In genomic region chr17:17887774-17888248, GRCm38 (mm10) we compare ENCODE assay signal across 37 mouse cellular contexts. TPM values are rescaled to one million over a fixed set of nuclear protein-coding genes. Genes with fewer than 3 reads are reported as not detected.
DNase-seq lines count a peak whose midpoint lies in the region; ATAC-seq and TF ChIP-seq lines count a peak whose summit lies in the region.
"Had no signal": no experiment of that assay in that cellular context is flagged by ENCODE, and none has a peak within 500 bp of the region (broad histone marks: within the 10 kb centered on the region; RNA-seq: fewer than 3 reads in every experiment).

Fpr2 (plus strand) TSS chr17:17887824.
Fpr3 (plus strand) TSS chr17:17887852.

- peak; percentile 74 for ATAC-seq in lung, postnatal 0 days
- ATAC-seq in granulocyte monocyte progenitor cell, adult 5-6 weeks (replicated peaks; ENCODE audit: poor library complexity, severe bottlenecking), result peak; percentile 21
- 0 out of 2 replicates have a peak, but pooled peaks have one; percentile 8 for ATAC-seq in megakaryocyte progenitor cell, adult 5-6 weeks (replicated peaks; ENCODE audit: poor library complexity)
- ATAC-seq: forebrain, embryonic 15.5 days; intestine, postnatal 0 days; Patski had no signal

- H3K9me3 ChIP-seq in lung, postnatal 0 days (ENCODE audit: low read length), result no peaks in the 10 kb centered on the region
- H3K9me3 ChIP-seq: embryonic facial prominence, embryonic 10.5 days; embryonic facial prominence, embryonic 13.5 days; forebrain, embryonic 12.5 days; forebrain, embryonic 15.5 days; G1E; heart, embryonic 12.5 days; heart, embryonic 15.5 days; hindbrain, embryonic 12.5 days; hindbrain, embryonic 15.5 days had no signal

- DNase-seq in heart, adult 11 months, result peak; percentile 19
- DNase-seq in heart, postnatal 25 days (ENCODE audit: low spot score), result no peak
- DNase-seq in lung, postnatal 0 days (ENCODE audit: low spot score), result peak; percentile 62
- DNase-seq in lung, postnatal 14 days, result no peak
- no peak for DNase-seq in adrenal gland, postnatal 25 days
- no peak for DNase-seq in gastrocnemius, postnatal 14 days
- DNase-seq: adrenal gland, postnatal 10 days; B cell, adult 2 months; cerebellum, adult 11 months; cerebellum, adult 2 months; cerebellum, adult 9-11 months; cerebellum, postnatal 25 days; embryo, embryonic 11 days; gastrocnemius, adult 2 months; gastrocnemius, postnatal 36 days; heart, adult 18-20 months; heart, postnatal 10 days; heart, postnatal 4 days had no signal

- H3K27ac ChIP-seq in lung, postnatal 0 days (ENCODE audit: low read length), result no peak within 1 kb of the TSS
- H3K27ac ChIP-seq: embryonic facial prominence, embryonic 10.5 days; embryonic facial prominence, embryonic 13.5 days; forebrain, embryonic 12.5 days; forebrain, embryonic 15.5 days; gastrocnemius, adult 2 months; heart, embryonic 15.5 days; hindbrain, embryonic 12.5 days; hindbrain, embryonic 15.5 days had no signal

- no peaks in the 10 kb centered on the region for H3K36me3 ChIP-seq in lung, postnatal 0 days (ENCODE audit: insufficient read depth, low read length)
- H3K36me3 ChIP-seq: embryonic facial prominence, embryonic 10.5 days; embryonic facial prominence, embryonic 13.5 days; forebrain, embryonic 12.5 days; forebrain, embryonic 15.5 days; G1E; heart, embryonic 12.5 days; heart, embryonic 15.5 days; hindbrain, embryonic 12.5 days; hindbrain, embryonic 15.5 days had no signal

- no peak within 1 kb of the TSS for H3K4me2 ChIP-seq in lung, postnatal 0 days (replicated peaks; ENCODE audit: low read depth, low read length)
- H3K4me2 ChIP-seq: embryonic facial prominence, embryonic 13.5 days; forebrain, embryonic 12.5 days; forebrain, embryonic 15.5 days; heart, embryonic 12.5 days; heart, embryonic 15.5 days; hindbrain, embryonic 12.5 days; hindbrain, embryonic 15.5 days had no signal

- H3K9ac ChIP-seq in lung, postnatal 0 days (replicated peaks; ENCODE audit: low read depth), result no peak within 1 kb of the TSS
- H3K9ac ChIP-seq: embryonic facial prominence, embryonic 13.5 days; forebrain, embryonic 12.5 days; forebrain, embryonic 15.5 days; heart, embryonic 12.5 days; heart, embryonic 15.5 days; hindbrain, embryonic 12.5 days; hindbrain, embryonic 15.5 days had no signal

- WGBS in lung, postnatal 0 days, result 28% methylated on average over 1 of the region's 1 CpGs

- H3K4me3 ChIP-seq in lung, postnatal 0 days (ENCODE audit: low read depth, low read length), result no peak within 1 kb of the TSS
- H3K4me3 ChIP-seq: embryonic facial prominence, embryonic 10.5 days; embryonic facial prominence, embryonic 13.5 days; erythroblast, embryonic 14.5 days; forebrain, embryonic 12.5 days; forebrain, embryonic 15.5 days; gastrocnemius, adult 2 months; heart, embryonic 12.5 days; heart, embryonic 15.5 days; hindbrain, embryonic 12.5 days; hindbrain, embryonic 15.5 days had no signal

- intact Hi-C loops in heart, postnatal 25 days (cut with DNase I), result no loop called here
- intact Hi-C loops in gastrocnemius, postnatal 14 days (cut with DNase I; ENCODE audit: low total_unique reads), result no loop called here

- H3K27me3 ChIP-seq in lung, postnatal 0 days (replicated peaks; ENCODE audit: insufficient read depth, low read length), result no peaks in the 10 kb centered on the region
- H3K27me3 ChIP-seq: CH12.LX; embryonic facial prominence, embryonic 13.5 days; forebrain, embryonic 12.5 days; forebrain, embryonic 15.5 days; heart, embryonic 12.5 days; heart, embryonic 15.5 days; hindbrain, embryonic 12.5 days; hindbrain, embryonic 15.5 days had no signal

- TF ChIP-seq EP300 in lung, postnatal 0 days (IDR thresholded peaks at IDR 0.05), result no peak

- no peak for TF ChIP-seq CTCF in lung, postnatal 0 days (IDR thresholded peaks at IDR 0.05)

- H3K4me1 ChIP-seq in lung, postnatal 0 days (ENCODE audit: insufficient read depth, low read depth, low read length), result no peaks in the 10 kb centered on the region
- H3K4me1 ChIP-seq: embryonic facial prominence, embryonic 10.5 days; embryonic facial prominence, embryonic 13.5 days; forebrain, embryonic 12.5 days; forebrain, embryonic 15.5 days; heart, embryonic 12.5 days; heart, embryonic 15.5 days; hindbrain, embryonic 12.5 days; hindbrain, embryonic 15.5 days had no signal

RNA-seq across cellular contexts. Expression of gene Fpr2, which starts in this region (rescaled TPM):
- not detected for total RNA-seq in heart, postnatal 25 days (2021)
- 12.6 and 15.4 TPM in 2 replicates for polyA plus RNA-seq in lung, postnatal 0 days (2015; fragmentation: Nextera tagmentation; extraction: Ambion mirVana)
- not detected in 2 replicates for total RNA-seq in granulocyte monocyte progenitor cell, adult 5-6 weeks (2014; fragmentation: Nextera tagmentation)
- 3.5 and 5.0 TPM in 2 replicates for total RNA-seq in granulocyte monocyte progenitor cell, adult 5-6 weeks (2017)
- total RNA-seq in megakaryocyte progenitor cell, adult 5-6 weeks (2015), result 12.1 and 17.4 TPM in 2 replicates
- total RNA-seq in megakaryocyte progenitor cell, adult 5-6 weeks (2017), result 3.3 and 4.9 TPM in 2 replicates
- not detected in 2 replicates for total RNA-seq in adrenal gland, postnatal 25 days (2021)
- total RNA-seq in gastrocnemius, postnatal 14 days (2021), result not detected
- total RNA-seq: adrenal gland, adult 18-20 months; CH12.LX; gastrocnemius, adult 2 months; gastrocnemius, postnatal 36 days; heart, adult 18-20 months had no signal
- polyA plus RNA-seq: embryonic facial prominence, embryonic 10.5 days; embryonic facial prominence, embryonic 13.5 days; erythroblast, embryonic 14.5 days; forebrain, embryonic 12.5 days; forebrain, embryonic 15.5 days; G1E; heart, embryonic 12.5 days; hindbrain, embryonic 12.5 days; hindbrain, embryonic 15.5 days; intestine, postnatal 0 days had no signal

RNA-seq across cellular contexts. Expression of gene Fpr3, which starts in this region (rescaled TPM):
- not detected for total RNA-seq in heart, postnatal 25 days (2021)
- not detected in 2 replicates for polyA plus RNA-seq in lung, postnatal 0 days (2015; fragmentation: Nextera tagmentation; extraction: Ambion mirVana)
- total RNA-seq in granulocyte monocyte progenitor cell, adult 5-6 weeks (2014; fragmentation: Nextera tagmentation), result not detected in 2 replicates
- total RNA-seq in granulocyte monocyte progenitor cell, adult 5-6 weeks (2017), result not detected in 2 replicates
- total RNA-seq in megakaryocyte progenitor cell, adult 5-6 weeks (2015), result not detected in 2 replicates
- not detected in 2 replicates for total RNA-seq in megakaryocyte progenitor cell, adult 5-6 weeks (2017)
- not detected in 2 replicates for total RNA-seq in adrenal gland, postnatal 25 days (2021)
- total RNA-seq in gastrocnemius, postnatal 14 days (2021), result not detected
- total RNA-seq: adrenal gland, adult 18-20 months; adrenal gland, postnatal 10 days; adrenal gland, postnatal 4 days; CH12.LX; G1E; gastrocnemius, adult 2 months; gastrocnemius, postnatal 36 days; heart, adult 18-20 months; heart, postnatal 10 days; heart, postnatal 4 days had no signal
- polyA plus RNA-seq: cerebellum, adult 2 months; cortical plate, adult 2 months; embryonic facial prominence, embryonic 10.5 days; embryonic facial prominence, embryonic 13.5 days; erythroblast, embryonic 14.5 days; forebrain, embryonic 12.5 days; forebrain, embryonic 15.5 days; G1E; heart, embryonic 12.5 days; heart, embryonic 15.5 days; hindbrain, embryonic 12.5 days; hindbrain, embryonic 15.5 days; intestine, embryonic 14.5 days; intestine, postnatal 0 days; Patski had no signal

Comparison
In these comparisons a context has a peak if more than half of its experiments do, and no peak if none do; other contexts are left out.
1. DNase-seq: peak in heart, adult 11 months (single experiment) and lung, postnatal 0 days (single experiment); none in heart, postnatal 25 days (single experiment), lung, postnatal 14 days (single experiment), adrenal gland, postnatal 25 days (single experiment) and gastrocnemius, postnatal 14 days (single experiment).
2. ATAC-seq: peak in every context shown above with its lines; median percentile 74 in lung, postnatal 0 days; 21 in granulocyte monocyte progenitor cell, adult 5-6 weeks; 8 in megakaryocyte progenitor cell, adult 5-6 weeks.